Mouse (Mus musculus) kidney, adult 2 months (tissue): ENCODE measurements around the gene Gramd2. TPM values are rescaled to one million over a fixed set of nuclear protein-coding genes. Genes with fewer than 3 reads are reported as not detected.
A peak's percentile ranks its signal among the peaks of the same experiment; 100 is the strongest.

Experiments used
- DNase-seq: peaks from one replicate; pipeline ENCODE4 v3.0.0; 2021
- H3K27ac ChIP-seq: fragments of 200-500 bp; 2 replicates; pipeline ENCODE4 v1.5.1; 2012; ENCODE audit warnings: low read depth, low read length, control low read depth, inconsistent platforms; ENCODE audit not compliant: insufficient read depth
- H3K27me3 ChIP-seq: fragments of 200-500 bp; replicated peaks from 2 replicates; pipeline ENCODE4 v1.6.1; 2012; ENCODE audit warnings: mild to moderate bottlenecking, moderate library complexity, low read length, inconsistent platforms; ENCODE audit not compliant: control insufficient read depth, insufficient read depth
- H3K36me3 ChIP-seq: fragments of 200-500 bp; 2 replicates; pipeline ENCODE4 v1.6.1; 2012; ENCODE audit warnings: mild to moderate bottlenecking, moderate library complexity, low read length, inconsistent platforms; ENCODE audit not compliant: control insufficient read depth, insufficient read depth
- H3K4me1 ChIP-seq: fragments of 200-500 bp; 2 replicates; pipeline ENCODE4 v1.6.1; 2011; ENCODE audit warnings: low read length; ENCODE audit not compliant: control insufficient read depth, insufficient read depth
- H3K4me3 ChIP-seq: fragments of 200-500 bp; 2 replicates; pipeline ENCODE4 v1.5.1; 2011; ENCODE audit warnings: mild to moderate bottlenecking, low read depth, low read length, control low read depth; ENCODE audit not compliant: insufficient read depth
- CTCF ChIP-seq: fragments of 200-500 bp; conservative IDR thresholded peaks from 2 replicates; pipeline ENCODE4 v1.5.1; 2011; ENCODE audit warnings: low read depth, mild to moderate bottlenecking, control low read depth, low read length, moderate library complexity, mixed read lengths; ENCODE audit not compliant: insufficient read depth, insufficient read length
- POLR2A ChIP-seq: fragments of 200-500 bp; IDR thresholded peaks from one replicate; pipeline ENCODE4 v1.6.1; 2011; ENCODE audit warnings: low read depth, low read length, control low read depth
- WGBS: fragments of 180-500 bp; shearing (Covaris S2); methylation state at CpG from one replicate; pipeline ENCODE4 v1.1.7; 2018; 5-methylcytosine and 5-hydroxymethylcytosine counted together
- polyA plus RNA-seq: library from polyadenylated mRNA; depleted of rRNA; stranded (reverse); fragments of >200 nt; gene quantifications from 2 replicates; pipeline ENCODE4 v1.2.3, GENCODE M21; 2012

The Gramd2 gene
- polyA plus RNA-seq, 1 experiment = 0.31 TPM

GRCm38 (mm10) chr9:59669172-59669571 is 10.8 kb upstream of the Gramd2 start:
- Histone ChIP-seq H3K27ac (no peak overlapping the region), H3K4me3 (no peak overlapping the region), H3K36me3 (peaks cover 2% of the 10 kb centered on the region; the same call in 1 of the 2 replicates), H3K4me1 (peaks cover 4% of the 10 kb centered on the region; the same call in 1 of the 2 replicates), H3K27me3 (no peaks in the 10 kb centered on the region)
- 84% methylated on average over 4 of the region's 4 CpGs for WGBS
- no peak for TF ChIP-seq POLR2A
- no peak for TF ChIP-seq CTCF
- DNase-seq = no peak

DNA sequence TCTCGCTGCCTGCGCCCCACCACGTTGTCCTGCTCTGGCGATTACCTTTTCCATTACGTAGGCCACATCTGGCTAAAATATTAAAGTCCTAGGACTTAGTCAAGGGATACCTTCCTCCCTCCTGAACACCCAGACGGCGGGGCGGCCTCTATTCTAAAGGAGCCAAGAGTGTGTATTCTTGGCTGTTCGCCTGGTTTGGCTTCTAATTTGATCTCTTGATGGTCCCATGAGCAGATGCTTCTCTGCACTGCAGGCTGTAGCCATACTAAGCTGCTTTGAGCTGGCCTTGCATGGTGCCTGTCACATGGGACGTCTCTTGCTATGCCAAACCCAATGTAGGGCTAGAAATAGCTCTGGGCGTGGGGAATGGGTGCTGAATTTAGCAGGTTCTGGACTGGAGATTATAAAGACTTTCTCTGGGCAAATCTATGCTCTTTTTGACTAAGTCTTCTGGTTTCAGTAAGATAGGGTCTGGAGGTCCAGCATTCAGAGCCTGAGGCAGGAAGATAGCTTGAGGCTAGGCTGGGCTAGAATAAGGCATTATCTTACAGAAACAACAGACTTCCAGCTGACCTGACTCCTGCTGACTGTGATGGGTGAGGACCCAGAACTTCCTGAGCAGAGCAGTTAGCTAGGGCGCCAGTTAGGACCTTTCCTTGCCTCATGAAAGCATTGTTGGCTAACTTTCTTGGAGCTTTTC is 7.6 kb upstream of the Gramd2 start:
- no peaks in the 10 kb centered on the region for H3K27me3 ChIP-seq
- H3K36me3 ChIP-seq = peaks cover 2% of the 10 kb centered on the region; the same call in 1 of the 2 replicates
- TF ChIP-seq CTCF (no peak), POLR2A (no peak)
- DNase-seq = no peak
- no peak overlapping the region for H3K27ac ChIP-seq
- H3K4me1 ChIP-seq = no peaks in the 10 kb centered on the region
- no peak overlapping the region for H3K4me3 ChIP-seq
- 91% methylated on average over 12 of the region's 12 CpGs for WGBS

DNA sequence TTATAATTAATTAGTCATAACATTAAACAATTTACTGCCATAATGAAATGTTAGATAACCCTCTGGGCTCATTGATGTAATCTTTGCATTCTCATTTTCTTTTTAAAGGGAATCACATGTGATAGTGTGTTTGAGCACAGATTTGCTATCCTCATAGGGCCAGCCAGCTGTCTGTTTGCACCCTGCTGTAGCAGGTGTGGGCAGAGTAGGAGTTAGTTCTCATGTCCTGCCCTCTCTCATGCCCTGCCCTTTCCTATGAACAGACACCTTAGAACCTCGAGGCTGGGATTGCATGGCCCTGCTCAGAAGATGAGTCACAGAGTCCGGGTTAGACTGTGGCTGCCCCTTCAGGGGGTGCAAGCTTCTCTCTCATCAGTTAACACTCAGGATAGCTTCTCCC is 6.5 kb upstream of the Gramd2 start:
- peaks cover 2% of the 10 kb centered on the region; the same call in 1 of the 2 replicates for H3K36me3 ChIP-seq
- no peak overlapping the region for H3K4me3 ChIP-seq
- 42% methylated on average over 2 of the region's 2 CpGs for WGBS
- TF ChIP-seq POLR2A = no peak
- no peak for TF ChIP-seq CTCF
- DNase-seq = no peak
- no peak overlapping the region for H3K27ac ChIP-seq
- no peaks in the 10 kb centered on the region for H3K27me3 ChIP-seq
- H3K4me1 ChIP-seq = no peaks in the 10 kb centered on the region

GRCm38 (mm10) chr9:59675598-59675997 is 4.3 kb upstream of the Gramd2 start:
- Histone ChIP-seq H3K4me3 (no peak overlapping the region), H3K27ac (no peak overlapping the region), H3K4me1 (no peaks in the 10 kb centered on the region), H3K36me3 (peaks cover 2% of the 10 kb centered on the region; the same call in 1 of the 2 replicates), H3K27me3 (peaks cover 2% of the 10 kb centered on the region; the same call in 1 of the 2 replicates)
- TF ChIP-seq CTCF (no peak), POLR2A (no peak)
- no peak for DNase-seq
- 93% methylated on average over 14 of the region's 14 CpGs for WGBS

- H3K4me3 ChIP-seq = no peak overlapping the region
- peak; percentile 72 for DNase-seq
- TF ChIP-seq POLR2A (no peak), CTCF (peak; percentile 91)
- H3K27me3 ChIP-seq = peaks cover 2% of the 10 kb centered on the region; the same call in 1 of the 2 replicates
- H3K36me3 ChIP-seq = no peaks in the 10 kb centered on the region; the same call in 1 of the 2 replicates
- 10% methylated on average over 1 of the region's 1 CpGs for WGBS
- H3K27ac ChIP-seq = no peak overlapping the region
- H3K4me1 ChIP-seq = no peaks in the 10 kb centered on the region
These were observed 1.6 kb upstream of the Gramd2 start for GRCm38 (mm10) chr9:59678313-59678712.

DNA sequence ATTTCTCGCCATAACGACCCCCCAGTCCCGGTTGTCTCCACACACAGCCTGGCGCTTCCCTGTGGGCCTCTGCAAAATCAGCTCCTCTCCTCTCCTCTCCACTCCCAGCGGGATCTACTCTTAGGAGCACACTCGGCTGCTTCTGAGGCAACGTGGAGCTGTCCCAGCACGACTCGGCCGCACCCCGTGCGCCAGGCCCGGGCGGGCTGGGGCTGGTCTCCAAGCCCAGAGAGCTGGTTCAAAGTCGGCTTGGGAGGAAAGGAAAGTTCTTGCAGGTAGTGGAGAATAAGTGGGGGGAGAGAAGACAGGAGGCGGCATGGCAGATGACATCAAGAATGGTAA is 561 bp downstream of the Gramd2 start:
- H3K27me3 ChIP-seq = peaks cover 2% of the 10 kb centered on the region; the same call in 1 of the 2 replicates
- no peaks in the 10 kb centered on the region; the same call in 1 of the 2 replicates for H3K36me3 ChIP-seq
- no peak for DNase-seq
- TF ChIP-seq CTCF (no peak), POLR2A (no peak)
- H3K4me1 ChIP-seq = no peaks in the 10 kb centered on the region
- WGBS = 26% methylated on average over 16 of the region's 16 CpGs
- H3K4me3 ChIP-seq = peak overlapping the region; percentile 38; the same call in 1 of the 2 replicates
- no peak overlapping the region for H3K27ac ChIP-seq

- Histone ChIP-seq H3K36me3 (no peaks in the 10 kb centered on the region), H3K27ac (no peak overlapping the region), H3K4me3 (no peak overlapping the region), H3K4me1 (no peaks in the 10 kb centered on the region), H3K27me3 (peaks cover 2% of the 10 kb centered on the region; the same call in 1 of the 2 replicates)
- DNase-seq = no peak
- 68% methylated on average over 2 of the region's 2 CpGs for WGBS
- TF ChIP-seq POLR2A (no peak), CTCF (no peak)
These were observed 4.1 kb downstream of the Gramd2 start for GRCm38 (mm10) chr9:59684020-59684419.
